ENCODE assay signal across 22 mouse cellular contexts in the genomic region with DNA sequence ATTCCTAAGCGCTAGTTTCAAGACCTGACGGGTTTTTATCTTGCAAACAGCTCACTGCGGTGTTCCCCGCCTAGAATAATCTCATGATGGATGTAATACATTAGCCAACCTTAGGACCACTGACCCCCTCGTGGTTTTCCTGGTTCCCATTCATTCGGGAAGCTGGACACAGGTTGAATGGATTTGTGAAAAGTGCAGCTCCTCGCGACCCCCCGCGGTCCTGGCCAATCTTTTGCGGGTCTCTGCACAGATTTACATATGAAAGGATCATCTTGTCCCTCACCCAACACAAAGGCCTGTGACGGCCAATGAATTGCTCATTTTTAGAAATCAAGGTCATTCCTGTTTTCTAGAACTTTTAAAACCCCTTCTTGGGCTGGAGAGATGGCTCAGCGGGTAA. TPM values are rescaled to one million over a fixed set of nuclear protein-coding genes. Genes with fewer than 3 reads are reported as not detected.
A peak's percentile ranks its signal among the peaks of the same experiment; 100 is the strongest.
DNase-seq lines count a peak whose midpoint lies in the region; ATAC-seq and TF ChIP-seq lines count a peak whose summit lies in the region.
"Had no signal": no experiment of that assay in that cellular context is flagged by ENCODE, and none has a peak within 500 bp of the region (broad histone marks: within the 10 kb centered on the region; RNA-seq: fewer than 3 reads in every experiment).

No protein-coding gene starts in this region.

- peaks cover 16% of the 10 kb centered on the region for H3K27me3 ChIP-seq in hindbrain, embryonic 11.5 days (ENCODE audit: control insufficient read depth, insufficient read depth, low read length)
- H3K27me3 ChIP-seq in hindbrain, embryonic 14.5 days (ENCODE audit: control insufficient read depth, insufficient read depth, low read length) = peaks cover 37% of the 10 kb centered on the region
- H3K27me3 ChIP-seq: stomach, embryonic 15.5 days had no signal

- DNase-seq in hindbrain, embryonic 11.5 days (ENCODE audit: low spot score) = peak; percentile 47
- no peak for DNase-seq in hindbrain, embryonic 14.5 days (ENCODE audit: low spot score)
- peak; percentile 49 for DNase-seq in ES-E14 (ENCODE audit: low read depth, low spot score)
- peak; percentile 33 for DNase-seq in embryo, embryonic 11 days
- DNase-seq in retina, postnatal 1 day = peak; percentile 39
- no peak for DNase-seq in layer of hippocampus, adult 9-11 months
- no peak for DNase-seq in gastrocnemius, adult 18-20 months (ENCODE audit: low spot score)
- DNase-seq: adrenal gland, adult 2 months; cerebellum, adult 11-12 months; cerebellum, postnatal 10 days; gastrocnemius, adult 2 months; kidney, adult 18-20 months; left cerebral cortex, postnatal 4 days; liver; lung, postnatal 36 days; thymus, postnatal 25 days had no signal

- no peak overlapping the region for H3K27ac ChIP-seq in hindbrain, embryonic 11.5 days (ENCODE audit: low read depth, low read length)
- no peak overlapping the region for H3K27ac ChIP-seq in hindbrain, embryonic 14.5 days
- no peak overlapping the region; the same call in 1 of the 2 replicates for H3K27ac ChIP-seq in ES-E14 (ENCODE audit: insufficient read depth, low read depth, low read length, poor library complexity, severe bottlenecking)
- H3K27ac ChIP-seq: gastrocnemius, adult 2 months; kidney, postnatal 0 days; liver, embryonic 15.5 days; lung, embryonic 15.5 days; stomach, embryonic 15.5 days had no signal

- no peak overlapping the region for H3K9ac ChIP-seq in hindbrain, embryonic 11.5 days (ENCODE audit: low read depth, low read length)
- H3K9ac ChIP-seq in hindbrain, embryonic 14.5 days = no peak overlapping the region
- no peak overlapping the region for H3K9ac ChIP-seq in ES-E14 (ENCODE audit: insufficient read depth, low read depth, low read length, poor library complexity, severe bottlenecking)
- H3K9ac ChIP-seq: liver, embryonic 15.5 days; lung, embryonic 15.5 days; stomach, embryonic 15.5 days had no signal

- peak; percentile 29; the same call in 1 of the 2 replicates for ATAC-seq in hindbrain, embryonic 11.5 days (ENCODE audit: low FRiP score)
- ATAC-seq in hindbrain, embryonic 14.5 days (ENCODE audit: low FRiP score) = no peak
- ATAC-seq: inflammation-experienced regulatory T-cells, adult 6 months had no signal

- in situ Hi-C loops in ES-E14 (cut with MboI; ENCODE audit: low sequenced_read_pairs in 2 of 2, unreplicated experiment in 2 of 2) = no loop called here

- H3K9me3 ChIP-seq in hindbrain, embryonic 11.5 days (ENCODE audit: control insufficient read depth, low read length) = no peaks in the 10 kb centered on the region
- no peaks in the 10 kb centered on the region for H3K9me3 ChIP-seq in hindbrain, embryonic 14.5 days (ENCODE audit: control insufficient read depth, low read length)
- H3K9me3 ChIP-seq in ES-E14 (ENCODE audit: control insufficient read depth, insufficient read depth, low read depth, low read length) = no peaks in the 10 kb centered on the region
- H3K9me3 ChIP-seq: liver, embryonic 15.5 days; lung, embryonic 15.5 days; stomach, embryonic 15.5 days had no signal

- H3K4me2 ChIP-seq in hindbrain, embryonic 11.5 days (replicated peaks; ENCODE audit: low read depth, low read length) = no peak overlapping the region; the same call in 1 of the 2 replicates
- no peak overlapping the region for H3K4me2 ChIP-seq in hindbrain, embryonic 14.5 days (replicated peaks)

- H3K4me3 ChIP-seq in hindbrain, embryonic 11.5 days (ENCODE audit: low read depth, low read length) = no peak overlapping the region
- no peak overlapping the region for H3K4me3 ChIP-seq in hindbrain, embryonic 14.5 days (replicated peaks; ENCODE audit: low read length)
- no peak overlapping the region for H3K4me3 ChIP-seq in ES-E14 (ENCODE audit: insufficient read depth in 1 of 2, low read depth in 1 of 2, low read length in 2 of 2, poor library complexity in 1 of 2, severe bottlenecking in 1 of 2)
- H3K4me3 ChIP-seq: gastrocnemius, adult 2 months; lung, embryonic 15.5 days; megakaryocyte, embryonic 14.5 days; stomach, embryonic 15.5 days had no signal

- H3K4me1 ChIP-seq in hindbrain, embryonic 11.5 days (replicated peaks; ENCODE audit: control insufficient read depth, insufficient read depth, low read length) = 0 out of 2 replicates have a peak, but pooled peaks cover 2% of the 10 kb centered on the region
- H3K4me1 ChIP-seq in hindbrain, embryonic 14.5 days (replicated peaks; ENCODE audit: control insufficient read depth, insufficient read depth, low read length) = peaks cover 6% of the 10 kb centered on the region; the same call in 1 of the 2 replicates
- peaks cover 4 to 22% of the 10 kb centered on the region in 2 experiments; a peak in 3 of 4 replicates for H3K4me1 ChIP-seq in ES-E14 (ENCODE audit: control insufficient read depth in 2 of 2, insufficient read depth in 2 of 2, low read length in 2 of 2, poor library complexity in 1 of 2)

- H3K36me3 ChIP-seq in hindbrain, embryonic 11.5 days (ENCODE audit: control insufficient read depth, insufficient read depth, low read length) = no peaks in the 10 kb centered on the region
- H3K36me3 ChIP-seq in hindbrain, embryonic 14.5 days (replicated peaks; ENCODE audit: control insufficient read depth, insufficient read depth) = no peaks in the 10 kb centered on the region
- H3K36me3 ChIP-seq in ES-E14 (ENCODE audit: control insufficient read depth, insufficient read depth, low read length, poor library complexity, severe bottlenecking) = no peaks in the 10 kb centered on the region
- H3K36me3 ChIP-seq: liver, embryonic 15.5 days; lung, embryonic 15.5 days; stomach, embryonic 15.5 days had no signal

- 12% methylated on average over 13 of the region's 13 CpGs for WGBS in hindbrain, embryonic 11.5 days
- 7% methylated on average over 13 of the region's 13 CpGs for WGBS in hindbrain, embryonic 14.5 days

TF ChIP-seq in ES-E14, 5 proteins besides CTCF, POLR2A, EP300 and RAD21:
- TF ChIP-seq ZC3H11A (IDR thresholded peaks at IDR 0.05; ENCODE audit: borderline replicate concordance, low read depth, low read length) = 0 out of 2 replicates have a peak, but pooled peaks have one; percentile 3
- no peak for TF ChIP-seq MAFK (IDR thresholded peaks at IDR 0.05; ENCODE audit: insufficient read depth, low read depth, low read length)

RNA-seq across cellular contexts. Expression of a gene that starts 1.0 kb away (rescaled TPM):
- 94.6 and 106 TPM in 2 replicates for polyA plus RNA-seq in hindbrain, embryonic 11.5 days (2014; fragmentation: Nextera tagmentation; extraction: Ambion mirVana)
- polyA plus RNA-seq in hindbrain, embryonic 14.5 days (2014; fragmentation: Nextera tagmentation; extraction: Ambion mirVana) = 9.0 and 9.4 TPM in 2 replicates
- 53.5 and 59.7 TPM in 2 replicates for total RNA-seq in ES-E14 (2012; rRNA removed)
- total RNA-seq in gastrocnemius, adult 18-20 months (2021) = 100 to 1,000 TPM; 101 to 168 TPM

Comparison
In these comparisons a context has a peak if more than half of its experiments do, and no peak if none do; other contexts are left out.
1. DNase-seq: peak in hindbrain, embryonic 11.5 days (single experiment), ES-E14 (single experiment), embryo, embryonic 11 days (single experiment) and retina, postnatal 1 day (single experiment); none in hindbrain, embryonic 14.5 days (single experiment), layer of hippocampus, adult 9-11 months (single experiment) and gastrocnemius, adult 18-20 months (single experiment).